Mouse (Mus musculus): Measurements from ENCODE around the gene Scp2.

Gene Scp2

GRCm38 (mm10) chr4:107996418-107996986 is 148.3 kb downstream of the Scp2 start:
- in situ Hi-C loops (cut with MboI; ENCODE audit: low pct_unique_long_range_greater_than_20kb in 1 of 2, low sequenced_read_pairs in 2 of 2, unreplicated experiment in 1 of 2): no loop called here

- in situ Hi-C loops (cut with MboI; ENCODE audit: low pct_unique_long_range_greater_than_20kb in 1 of 2, low sequenced_read_pairs in 2 of 2, unreplicated experiment in 1 of 2): no loop called here
Measured at GRCm38 (mm10) chr4:107995727-107996126, 149.1 kb downstream of the Scp2 start.

GRCm38 (mm10) chr4:107995011-107995410 is 149.8 kb downstream of the Scp2 start:
- in situ Hi-C loops (cut with MboI; ENCODE audit: low pct_unique_long_range_greater_than_20kb in 1 of 2, low sequenced_read_pairs in 2 of 2, unreplicated experiment in 1 of 2): no loop called here

All from mouse embryonic stem cell (cell line).